Mouse (Mus musculus): Measurements from ENCODE around the gene Kcnk18. TPM values are rescaled to one million over a fixed set of nuclear protein-coding genes. Genes with fewer than 3 reads are reported as not detected.
A peak's percentile ranks its signal among the peaks of the same experiment; 100 is the strongest.

Kcnk18 gene
- polyA plus RNA-seq, 1 experiment from 2014 or later = not detected

GRCm38 (mm10) chr19:59248553-59249286 lies 29.7 kb downstream of the Kcnk18 start:
- WGBS = 76% methylated on average over 11 of the region's 11 CpGs
- H3K9ac ChIP-seq (replicated peaks; ENCODE audit: low read length) = no peak overlapping the region
- H3K27ac ChIP-seq (replicated peaks; ENCODE audit: low read depth, low read length) = no peak overlapping the region
- ATAC-seq (replicated peaks; ENCODE audit: insufficient number of reproducible peaks, low FRiP score, low TSS enrichment, low read depth) (no peak), DNase-seq (ENCODE audit: low spot score) (no peak)
- H3K4me2 ChIP-seq (ENCODE audit: low read depth, low read length) = no peak overlapping the region
- no peaks in the 10 kb centered on the region for H3K36me3 ChIP-seq (replicated peaks; ENCODE audit: control insufficient read depth, insufficient read depth, low read depth, low read length)
- no peaks in the 10 kb centered on the region for H3K4me1 ChIP-seq (ENCODE audit: control insufficient read depth, insufficient read depth, low read length)
- H3K27me3 ChIP-seq (ENCODE audit: control insufficient read depth, insufficient read depth, low read length) = no peaks in the 10 kb centered on the region
- no peak overlapping the region for H3K4me3 ChIP-seq (ENCODE audit: low read depth, low read length)
- H3K9me3 ChIP-seq (replicated peaks; ENCODE audit: control insufficient read depth, low read length) = no peaks in the 10 kb centered on the region

GRCm38 (mm10) chr19:59252651-59253050 lies 33.6 kb downstream of the Kcnk18 start:
- no peak overlapping the region for H3K27ac ChIP-seq (replicated peaks; ENCODE audit: low read depth, low read length)
- no peaks in the 10 kb centered on the region for H3K27me3 ChIP-seq (ENCODE audit: control insufficient read depth, insufficient read depth, low read length)
- H3K4me1 ChIP-seq (ENCODE audit: control insufficient read depth, insufficient read depth, low read length) = no peaks in the 10 kb centered on the region
- no peak for ATAC-seq (replicated peaks; ENCODE audit: insufficient number of reproducible peaks, low FRiP score, low TSS enrichment, low read depth)
- no peak overlapping the region for H3K4me3 ChIP-seq (ENCODE audit: low read depth, low read length)
- H3K4me2 ChIP-seq (ENCODE audit: low read depth, low read length) = no peak overlapping the region
- DNase-seq (ENCODE audit: low spot score) = no peak
- H3K36me3 ChIP-seq (replicated peaks; ENCODE audit: control insufficient read depth, insufficient read depth, low read depth, low read length) = no peaks in the 10 kb centered on the region
- H3K9me3 ChIP-seq (replicated peaks; ENCODE audit: control insufficient read depth, low read length) = no peaks in the 10 kb centered on the region
- 64% methylated on average over 2 of the region's 2 CpGs for WGBS
- no peak overlapping the region for H3K9ac ChIP-seq (replicated peaks; ENCODE audit: low read length)

- WGBS = 33% methylated on average over 5 of the region's 5 CpGs
- H3K9ac ChIP-seq (replicated peaks; ENCODE audit: low read length) = no peak overlapping the region
- peaks cover 2% of the 10 kb centered on the region; the same call in 1 of the 2 replicates for H3K4me1 ChIP-seq (ENCODE audit: control insufficient read depth, insufficient read depth, low read length)
- no peak overlapping the region for H3K4me2 ChIP-seq (ENCODE audit: low read depth, low read length)
- H3K9me3 ChIP-seq (replicated peaks; ENCODE audit: control insufficient read depth, low read length) = no peaks in the 10 kb centered on the region
- H3K36me3 ChIP-seq (replicated peaks; ENCODE audit: control insufficient read depth, insufficient read depth, low read depth, low read length) = no peaks in the 10 kb centered on the region
- no peak overlapping the region for H3K4me3 ChIP-seq (ENCODE audit: low read depth, low read length)
- ATAC-seq (replicated peaks; ENCODE audit: insufficient number of reproducible peaks, low FRiP score, low TSS enrichment, low read depth) = no peak
- no peak overlapping the region for H3K27ac ChIP-seq (replicated peaks; ENCODE audit: low read depth, low read length)
- H3K27me3 ChIP-seq (ENCODE audit: control insufficient read depth, insufficient read depth, low read length) = peaks cover 4% of the 10 kb centered on the region
- DNase-seq (ENCODE audit: low spot score) = no peak
Observed at GRCm38 (mm10) chr19:59259633-59260032, 40.6 kb downstream of the Kcnk18 start.

- H3K4me1 ChIP-seq (ENCODE audit: control insufficient read depth, insufficient read depth, low read length) = peaks cover 2% of the 10 kb centered on the region; the same call in 1 of the 2 replicates
- H3K4me2 ChIP-seq (ENCODE audit: low read depth, low read length) = peak within 1 kb of the TSS; percentile 93
- peak within 1 kb of the TSS; percentile 39 for H3K4me3 ChIP-seq (ENCODE audit: low read depth, low read length)
- no peak within 1 kb of the TSS for H3K27ac ChIP-seq (replicated peaks; ENCODE audit: low read depth, low read length)
- no peaks in the 10 kb centered on the region for H3K36me3 ChIP-seq (replicated peaks; ENCODE audit: control insufficient read depth, insufficient read depth, low read depth, low read length)
- no peaks in the 10 kb centered on the region for H3K9me3 ChIP-seq (replicated peaks; ENCODE audit: control insufficient read depth, low read length)
- H3K27me3 ChIP-seq (ENCODE audit: control insufficient read depth, insufficient read depth, low read length) = peaks cover 4% of the 10 kb centered on the region
- peak; percentile 78 for DNase-seq (ENCODE audit: low spot score)
- under 1% methylated on average over 55 of the region's 55 CpGs for WGBS
- peak; percentile 85 for ATAC-seq (replicated peaks; ENCODE audit: insufficient number of reproducible peaks, low FRiP score, low TSS enrichment, low read depth)
- H3K9ac ChIP-seq (replicated peaks; ENCODE audit: low read length) = peak within 1 kb of the TSS; percentile 19
Observed at GRCm38 (mm10) chr19:59260718-59261442, 41.9 kb downstream of the Kcnk18 start, which contains the start of gene Slc18a2. TSS of gene Slc18a2 (plus strand) at chr19:59260896.

- 28% methylated on average over 7 of the region's 7 CpGs for WGBS
- no peak overlapping the region for H3K9ac ChIP-seq (replicated peaks; ENCODE audit: low read length)
- H3K36me3 ChIP-seq (replicated peaks; ENCODE audit: control insufficient read depth, insufficient read depth, low read depth, low read length) = no peaks in the 10 kb centered on the region
- no peak for DNase-seq (ENCODE audit: low spot score)
- H3K4me2 ChIP-seq (ENCODE audit: low read depth, low read length) = peak overlapping the region; percentile 93
- ATAC-seq (replicated peaks; ENCODE audit: insufficient number of reproducible peaks, low FRiP score, low TSS enrichment, low read depth) = no peak
- no peak overlapping the region; the same call in 1 of the 2 replicates for H3K4me3 ChIP-seq (ENCODE audit: low read depth, low read length)
- peaks cover 2% of the 10 kb centered on the region; the same call in 1 of the 2 replicates for H3K4me1 ChIP-seq (ENCODE audit: control insufficient read depth, insufficient read depth, low read length)
- no peaks in the 10 kb centered on the region for H3K9me3 ChIP-seq (replicated peaks; ENCODE audit: control insufficient read depth, low read length)
- H3K27me3 ChIP-seq (ENCODE audit: control insufficient read depth, insufficient read depth, low read length) = peaks cover 4% of the 10 kb centered on the region
- H3K27ac ChIP-seq (replicated peaks; ENCODE audit: low read depth, low read length) = no peak overlapping the region
Observed at GRCm38 (mm10) chr19:59261604-59262003, 42.6 kb downstream of the Kcnk18 start.

DNA sequence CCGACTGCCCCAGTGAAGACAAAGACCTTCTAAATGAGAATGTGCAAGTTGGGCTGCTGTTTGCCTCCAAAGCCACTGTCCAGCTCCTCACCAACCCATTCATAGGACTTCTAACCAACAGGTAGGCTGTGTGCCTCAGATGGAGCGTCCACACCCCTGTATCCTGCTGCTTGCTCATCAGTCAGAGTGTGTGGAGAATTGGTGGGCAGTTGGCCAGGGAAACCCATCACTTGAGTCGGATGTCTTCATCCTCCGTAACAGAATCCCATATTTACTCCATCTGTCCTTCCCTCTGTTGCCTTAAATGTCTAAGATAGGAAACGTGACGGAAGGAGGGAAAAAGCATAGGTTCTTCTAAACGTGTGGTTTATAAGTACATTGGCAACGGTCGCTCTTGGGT lies 44.2 kb downstream of the Kcnk18 start:
- WGBS = 89% methylated on average over 9 of the region's 9 CpGs
- no peak for DNase-seq (ENCODE audit: low spot score)
- Histone ChIP-seq H3K27me3 (ENCODE audit: control insufficient read depth, insufficient read depth, low read length) (peaks cover 4% of the 10 kb centered on the region), H3K9ac (replicated peaks; ENCODE audit: low read length) (no peak overlapping the region), H3K27ac (replicated peaks; ENCODE audit: low read depth, low read length) (no peak overlapping the region), H3K9me3 (replicated peaks; ENCODE audit: control insufficient read depth, low read length) (no peaks in the 10 kb centered on the region), H3K4me1 (ENCODE audit: control insufficient read depth, insufficient read depth, low read length) (peaks cover 2% of the 10 kb centered on the region; the same call in 1 of the 2 replicates), H3K36me3 (replicated peaks; ENCODE audit: control insufficient read depth, insufficient read depth, low read depth, low read length) (no peaks in the 10 kb centered on the region), H3K4me3 (ENCODE audit: low read depth, low read length) (no peak overlapping the region), H3K4me2 (ENCODE audit: low read depth, low read length) (no peak overlapping the region)
- no peak for ATAC-seq (replicated peaks; ENCODE audit: insufficient number of reproducible peaks, low FRiP score, low TSS enrichment, low read depth)

- no peaks in the 10 kb centered on the region for H3K36me3 ChIP-seq (replicated peaks; ENCODE audit: control insufficient read depth, insufficient read depth, low read depth, low read length)
- H3K9ac ChIP-seq (replicated peaks; ENCODE audit: low read length) = no peak overlapping the region
- no peak overlapping the region for H3K27ac ChIP-seq (replicated peaks; ENCODE audit: low read depth, low read length)
- peaks cover 2% of the 10 kb centered on the region; the same call in 1 of the 2 replicates for H3K4me1 ChIP-seq (ENCODE audit: control insufficient read depth, insufficient read depth, low read length)
- DNase-seq (ENCODE audit: low spot score) (no peak), ATAC-seq (replicated peaks; ENCODE audit: insufficient number of reproducible peaks, low FRiP score, low TSS enrichment, low read depth) (no peak)
- WGBS = 61% methylated on average over 9 of the region's 9 CpGs
- H3K9me3 ChIP-seq (replicated peaks; ENCODE audit: control insufficient read depth, low read length) = no peaks in the 10 kb centered on the region
- no peak overlapping the region for H3K4me3 ChIP-seq (ENCODE audit: low read depth, low read length)
- peaks cover 4% of the 10 kb centered on the region; the same call in 1 of the 2 replicates for H3K27me3 ChIP-seq (ENCODE audit: control insufficient read depth, insufficient read depth, low read length)
- H3K4me2 ChIP-seq (ENCODE audit: low read depth, low read length) = no peak overlapping the region
Observed at GRCm38 (mm10) chr19:59264838-59265532, 46.0 kb downstream of the Kcnk18 start.

All from embryonic facial prominence, embryonic 11.5 days (tissue).